Mouse (Mus musculus): ENCODE data around the gene Hmga2. TPM values are rescaled to one million over a fixed set of nuclear protein-coding genes. Genes with fewer than 3 reads are reported as not detected.
"Not testable (repeated sequence)": the region's sequence is repeated elsewhere in the genome, so short reads cannot be mapped to it uniquely, and the experiment has no call there.

The Hmga2 gene
- total and polyA plus RNA-seq, 3 experiments, result 0.15 TPM; not detected in 2

DNA sequence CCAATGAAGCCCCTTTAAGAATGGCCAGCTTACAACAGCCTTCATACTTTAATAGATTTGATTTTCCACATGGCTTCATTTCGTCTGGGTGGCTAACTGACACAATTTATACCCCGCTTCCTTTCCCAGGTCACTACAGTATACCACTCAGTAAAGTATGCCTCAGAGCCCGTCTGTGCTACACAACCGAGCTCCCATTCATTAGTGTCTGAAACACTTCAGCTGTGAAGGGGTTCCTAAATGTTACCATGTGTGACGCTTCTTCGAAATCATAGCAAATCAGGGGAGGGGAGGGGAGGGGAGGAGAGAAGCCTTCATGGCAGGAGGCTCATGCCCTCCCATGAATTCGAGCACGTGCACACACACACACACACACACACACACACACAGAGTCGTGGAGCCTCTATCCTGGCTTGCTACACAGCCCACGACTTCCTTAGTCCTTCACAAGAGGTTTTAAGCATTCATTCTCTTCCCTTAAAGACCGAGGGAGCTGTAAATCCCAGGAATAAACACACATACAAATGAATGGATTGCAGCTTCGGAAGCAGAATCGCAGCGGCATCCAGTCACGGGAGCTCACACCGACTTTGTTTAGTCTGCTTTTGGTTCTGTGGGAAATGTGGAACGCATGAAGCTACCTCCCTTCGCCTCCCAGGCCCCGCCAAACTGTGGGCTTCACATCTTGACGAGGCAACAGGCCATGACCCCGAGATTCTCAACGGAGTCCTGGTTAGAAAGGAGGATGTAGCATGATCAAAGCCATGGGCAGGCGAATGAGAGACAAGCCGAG is 110.7 kb downstream of the Hmga2 start:
- Histone ChIP-seq H3K36me3 (ENCODE audit: control insufficient read depth in 1 of 2, insufficient read depth in 2 of 2, low read length in 2 of 2) (no peaks in the 10 kb centered on the region), H3K9me3 (replicated peaks; ENCODE audit: insufficient read depth, low read length) (no peaks in the 10 kb centered on the region), H3K27ac (ENCODE audit: control insufficient read depth, low read depth, low read length) (peak overlapping the region; percentile 57), H3K4me3 (ENCODE audit: control insufficient read depth in 1 of 2, insufficient read depth in 1 of 2, low read depth in 2 of 2, low read length in 2 of 2) (no peak overlapping the region), H3K4me1 (ENCODE audit: control insufficient read depth in 1 of 2, insufficient read depth in 2 of 2, low read length in 2 of 2) (no peaks in the 10 kb centered on the region), H3K9ac (ENCODE audit: control insufficient read depth, low read depth, low read length, poor library complexity, severe bottlenecking) (no peak overlapping the region), H3K79me2 (ENCODE audit: control insufficient read depth, insufficient read depth, low read length, poor library complexity) (no peaks in the 10 kb centered on the region), H3K27me3 (ENCODE audit: control insufficient read depth in 1 of 2, insufficient read depth in 2 of 2, low read length in 2 of 2) (no peaks in the 10 kb centered on the region)
- no peak for TF ChIP-seq BHLHE40 (IDR thresholded peaks at IDR 0.05; ENCODE audit: borderline replicate concordance, low read depth, low read length)
- no peak for TF ChIP-seq ZKSCAN1 (IDR thresholded peaks at IDR 0.05; ENCODE audit: low read depth, low read length)
- no peak for TF ChIP-seq POLR2A (IDR thresholded peaks at IDR 0.05; ENCODE audit: control insufficient read depth in 1 of 2, insufficient read depth in 1 of 2, low read depth in 1 of 2, low read length in 2 of 2, poor library complexity in 1 of 2)
- TF ChIP-seq POLR2AphosphoS2 (IDR thresholded peaks at IDR 0.05; ENCODE audit: low read length), result no peak
- TF ChIP-seq HCFC1 (IDR thresholded peaks at IDR 0.05; ENCODE audit: low read depth, low read length), result no peak
- TF ChIP-seq UBTF (IDR thresholded peaks at IDR 0.05; ENCODE audit: borderline replicate concordance, insufficient read depth, low read depth, low read length), result no peak
- TF ChIP-seq CHD2 (IDR thresholded peaks at IDR 0.05; ENCODE audit: low read length), result no peak
- no peak for DNase-seq (ENCODE audit: low read depth, low spot score)

- no peak overlapping the region for H3K9ac ChIP-seq (ENCODE audit: control insufficient read depth, low read depth, low read length, poor library complexity, severe bottlenecking)
- H3K27me3 ChIP-seq (ENCODE audit: control insufficient read depth in 1 of 2, insufficient read depth in 2 of 2, low read length in 2 of 2), result no peaks in the 10 kb centered on the region
- no peaks in the 10 kb centered on the region for H3K79me2 ChIP-seq (ENCODE audit: control insufficient read depth, insufficient read depth, low read length, poor library complexity)
- no peaks in the 10 kb centered on the region for H3K9me3 ChIP-seq (replicated peaks; ENCODE audit: insufficient read depth, low read length)
- no peaks in the 10 kb centered on the region for H3K4me1 ChIP-seq (ENCODE audit: control insufficient read depth in 1 of 2, insufficient read depth in 2 of 2, low read length in 2 of 2)
- no peak for DNase-seq (ENCODE audit: low read depth, low spot score)
- no peak for TF ChIP-seq MXI1 (IDR thresholded peaks at IDR 0.05; ENCODE audit: low read depth, low read length)
- no peak for TF ChIP-seq POLR2AphosphoS5 (IDR thresholded peaks at IDR 0.05; ENCODE audit: borderline replicate concordance, low read depth, low read length)
- no peak for TF ChIP-seq USF2 (IDR thresholded peaks at IDR 0.05; ENCODE audit: borderline replicate concordance in 1 of 2, insufficient read depth in 1 of 2, low read depth in 1 of 2, low read length in 2 of 2)
- TF ChIP-seq USF1 (IDR thresholded peaks at IDR 0.05; ENCODE audit: low read depth, low read length), result no peak
- TF ChIP-seq E2F4 (IDR thresholded peaks at IDR 0.05; ENCODE audit: borderline replicate concordance, low read depth, low read length), result no peak
- TF ChIP-seq MAX (IDR thresholded peaks at IDR 0.05; ENCODE audit: low read length), result no peak
- TF ChIP-seq ZMIZ1 (IDR thresholded peaks at IDR 0.05; ENCODE audit: low read depth, low read length), result no peak
- TF ChIP-seq GATA1 (IDR thresholded peaks at IDR 0.05; ENCODE audit: low read depth, low read length), result no peak
- TF ChIP-seq TAL1 (IDR thresholded peaks at IDR 0.05; ENCODE audit: low read length), result no peak
- TF ChIP-seq KAT2A (conservative IDR thresholded peaks at IDR 0.05; ENCODE audit: low read depth, low read length), result no peak
- no peak for TF ChIP-seq NRF1 (IDR thresholded peaks at IDR 0.05; ENCODE audit: insufficient read depth, low read depth, low read length, poor library complexity, severe bottlenecking)
- TF ChIP-seq JUND (IDR thresholded peaks at IDR 0.05; ENCODE audit: low read depth, low read length), result no peak
- no peak for TF ChIP-seq MYC (IDR thresholded peaks at IDR 0.05; ENCODE audit: low read depth, low read length)
- no peak for TF ChIP-seq POLR2A (IDR thresholded peaks at IDR 0.05; ENCODE audit: control insufficient read depth in 1 of 2, insufficient read depth in 1 of 2, low read depth in 1 of 2, low read length in 2 of 2, poor library complexity in 1 of 2)
- TF ChIP-seq TBP (IDR thresholded peaks at IDR 0.05; ENCODE audit: low read depth, low read length), result no peak
- no peak for TF ChIP-seq BHLHE40 (IDR thresholded peaks at IDR 0.05; ENCODE audit: borderline replicate concordance, low read depth, low read length)
- TF ChIP-seq RCOR1 (IDR thresholded peaks at IDR 0.05; ENCODE audit: low read depth, low read length), result no peak
- no peak overlapping the region for H3K27ac ChIP-seq (ENCODE audit: control insufficient read depth, low read depth, low read length)
- no peaks in the 10 kb centered on the region for H3K36me3 ChIP-seq (ENCODE audit: control insufficient read depth in 1 of 2, insufficient read depth in 2 of 2, low read length in 2 of 2)
- no peak overlapping the region for H3K4me3 ChIP-seq (ENCODE audit: control insufficient read depth in 1 of 2, insufficient read depth in 1 of 2, low read depth in 2 of 2, low read length in 2 of 2)
Measured at GRCm38 (mm10) chr10:120363983-120364582, 112.2 kb downstream of the Hmga2 start.

DNA sequence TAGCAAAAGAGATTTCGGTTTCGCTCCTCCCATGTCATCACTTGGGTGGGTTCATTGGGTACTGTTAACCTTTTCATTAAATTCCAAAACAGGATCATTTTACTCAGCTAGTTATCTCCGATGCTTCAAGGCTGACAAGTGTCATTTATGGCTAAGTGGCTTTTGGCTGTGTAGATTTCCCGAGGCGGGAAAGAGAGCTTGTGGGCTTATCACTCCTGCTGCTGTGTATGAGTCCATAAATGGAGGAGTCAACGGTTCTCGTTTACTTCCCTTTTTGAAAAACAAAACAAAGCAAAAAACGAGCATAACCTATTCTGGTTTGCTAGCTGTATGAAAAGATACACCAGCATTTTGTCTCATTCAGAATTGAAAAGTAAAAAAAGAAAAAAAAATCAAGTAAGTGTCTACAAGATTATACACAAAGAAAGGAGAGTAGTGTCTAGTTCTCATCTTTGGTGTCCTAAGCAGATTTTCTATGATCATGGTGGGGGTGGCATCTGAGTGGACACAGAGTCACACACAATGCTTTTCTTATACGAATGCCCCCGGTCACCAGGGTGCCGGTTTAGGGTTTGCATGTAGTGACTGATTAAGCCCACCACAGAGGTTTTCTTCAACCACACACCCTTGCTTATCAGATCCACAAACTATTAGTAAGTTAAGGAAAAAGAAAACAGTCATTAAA is 112.8 kb downstream of the Hmga2 start:
- not testable (repeated sequence) for H3K27me3 ChIP-seq (ENCODE audit: control insufficient read depth in 1 of 2, insufficient read depth in 2 of 2, low read length in 2 of 2); H3K9me3 ChIP-seq (replicated peaks; ENCODE audit: insufficient read depth, low read length); H3K4me3 ChIP-seq (ENCODE audit: control insufficient read depth in 1 of 2, insufficient read depth in 1 of 2, low read depth in 2 of 2, low read length in 2 of 2); H3K36me3 ChIP-seq (ENCODE audit: control insufficient read depth in 1 of 2, insufficient read depth in 2 of 2, low read length in 2 of 2); H3K79me2 ChIP-seq (ENCODE audit: control insufficient read depth, insufficient read depth, low read length, poor library complexity); H3K4me1 ChIP-seq (ENCODE audit: control insufficient read depth in 1 of 2, insufficient read depth in 2 of 2, low read length in 2 of 2); H3K9ac ChIP-seq (ENCODE audit: control insufficient read depth, low read depth, low read length, poor library complexity, severe bottlenecking); H3K27ac ChIP-seq (ENCODE audit: control insufficient read depth, low read depth, low read length)
- DNase-seq (ENCODE audit: low read depth, low spot score), result peak; percentile 7
